Mouse (Mus musculus) adrenal gland, postnatal 36 days (tissue): Measurements from ENCODE around the gene Zdhhc4. TPM values are rescaled to one million over a fixed set of nuclear protein-coding genes. Genes with fewer than 3 reads are reported as not detected.

Experiments
- DNase-seq, 2 experiments: peaks; one replicate each; pipeline ENCODE4 v3.0.0; 2021; ENCODE audit warnings: mixed read lengths in 1 of 2
- long read RNA-seq, 2 experiments: library from polyadenylated mRNA; stranded (forward); transcript quantifications; one replicate each; pipeline ENCODE4 v2.0.0; 2021; ENCODE audit warnings: borderline sequencing depth in 2 of 2
- total RNA-seq, 2 experiments: library from RNA; stranded (reverse); gene quantifications; 2 replicates each; pipeline ENCODE4 v1.2.3; 2021

The Zdhhc4 gene
- 10 to 100 TPM; 54.7 to 60.4 TPM for total RNA-seq
- long read RNA-seq, experiment 1, transcript Zdhhc4-201 (8 exons, 1,364 nt) = major isoform, 36 of 87 reads
- long read RNA-seq, experiment 1, partial matches to known transcripts = 5 of 87 reads
- long read RNA-seq, experiment 1, other reads (novel, unspliced or antisense) = 43 of 87 reads
- long read RNA-seq, experiment 2, transcript Zdhhc4-201 (8 exons, 1,364 nt) = major isoform, 18 of 42 reads
- long read RNA-seq, experiment 2, partial matches to known transcripts = 0 of 42 reads
- long read RNA-seq, experiment 2, other reads (novel, unspliced or antisense) = 23 of 42 reads

GRCm38 (mm10) chr5:143328690-143329495 is at the start of gene Zdhhc4:
TSS of gene Zdhhc4 (minus strand) at chr5:143329256.
- peak; percentile 95 for DNase-seq

DNA sequence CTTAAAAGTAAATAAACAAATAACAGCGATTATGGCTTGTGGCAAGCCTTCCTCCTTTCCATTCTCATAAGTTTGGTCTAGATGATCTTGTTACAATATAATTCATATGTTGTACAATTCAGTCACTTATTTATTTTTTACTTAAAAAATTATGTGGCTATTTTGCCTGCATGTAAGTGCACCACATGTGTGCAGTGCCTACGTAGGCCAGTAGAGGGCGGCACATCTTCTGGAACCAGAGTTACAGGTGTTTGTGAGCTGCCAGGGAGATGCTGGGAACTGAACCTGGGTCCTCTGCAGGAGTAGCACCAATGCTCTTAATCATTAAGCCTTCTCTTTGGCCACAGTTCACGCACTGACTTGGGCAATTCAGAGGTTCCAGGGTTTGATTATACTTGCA is 47.1 kb upstream of the Zdhhc4 start:
- DNase-seq = no peak

GRCm38 (mm10) chr5:143375242-143375641 is 46.2 kb upstream of the Zdhhc4 start:
- DNase-seq = peak; percentile 72 to 79

DNA sequence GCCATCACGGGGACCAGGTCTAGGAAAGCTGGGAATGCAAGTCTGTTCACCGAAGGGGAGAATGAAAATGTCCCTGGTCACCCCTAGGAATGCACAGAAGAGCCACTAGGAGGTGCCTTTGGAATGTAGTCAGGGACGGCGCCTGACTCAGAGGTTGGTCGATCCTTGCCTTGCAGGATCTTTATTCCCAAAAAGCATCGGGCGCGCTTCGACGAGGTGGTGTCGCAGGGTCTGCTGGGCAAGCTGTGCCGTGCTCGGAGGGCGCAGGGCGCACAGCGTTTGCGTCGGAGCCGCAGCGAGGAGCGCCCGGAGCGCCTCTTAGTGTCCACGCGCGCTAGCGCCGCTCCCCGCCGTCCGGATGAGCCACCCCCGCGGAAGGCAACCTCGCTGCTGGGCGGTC is 43.8 kb upstream of the Zdhhc4 start:
- DNase-seq = peak in 1 of 2 experiments; percentile 35

- DNase-seq = no peak
These were observed 42.1 kb upstream of the Zdhhc4 start for GRCm38 (mm10) chr5:143371146-143371510.

GRCm38 (mm10) chr5:143370416-143371145 is 41.5 kb upstream of the Zdhhc4 start:
- no peak for DNase-seq

GRCm38 (mm10) chr5:143369611-143370255 is 40.7 kb upstream of the Zdhhc4 start:
- peak in 1 of 2 experiments; percentile 27 for DNase-seq

- no peak for DNase-seq
These were observed 38.9 kb upstream of the Zdhhc4 start for GRCm38 (mm10) chr5:143367931-143368330.

DNA sequence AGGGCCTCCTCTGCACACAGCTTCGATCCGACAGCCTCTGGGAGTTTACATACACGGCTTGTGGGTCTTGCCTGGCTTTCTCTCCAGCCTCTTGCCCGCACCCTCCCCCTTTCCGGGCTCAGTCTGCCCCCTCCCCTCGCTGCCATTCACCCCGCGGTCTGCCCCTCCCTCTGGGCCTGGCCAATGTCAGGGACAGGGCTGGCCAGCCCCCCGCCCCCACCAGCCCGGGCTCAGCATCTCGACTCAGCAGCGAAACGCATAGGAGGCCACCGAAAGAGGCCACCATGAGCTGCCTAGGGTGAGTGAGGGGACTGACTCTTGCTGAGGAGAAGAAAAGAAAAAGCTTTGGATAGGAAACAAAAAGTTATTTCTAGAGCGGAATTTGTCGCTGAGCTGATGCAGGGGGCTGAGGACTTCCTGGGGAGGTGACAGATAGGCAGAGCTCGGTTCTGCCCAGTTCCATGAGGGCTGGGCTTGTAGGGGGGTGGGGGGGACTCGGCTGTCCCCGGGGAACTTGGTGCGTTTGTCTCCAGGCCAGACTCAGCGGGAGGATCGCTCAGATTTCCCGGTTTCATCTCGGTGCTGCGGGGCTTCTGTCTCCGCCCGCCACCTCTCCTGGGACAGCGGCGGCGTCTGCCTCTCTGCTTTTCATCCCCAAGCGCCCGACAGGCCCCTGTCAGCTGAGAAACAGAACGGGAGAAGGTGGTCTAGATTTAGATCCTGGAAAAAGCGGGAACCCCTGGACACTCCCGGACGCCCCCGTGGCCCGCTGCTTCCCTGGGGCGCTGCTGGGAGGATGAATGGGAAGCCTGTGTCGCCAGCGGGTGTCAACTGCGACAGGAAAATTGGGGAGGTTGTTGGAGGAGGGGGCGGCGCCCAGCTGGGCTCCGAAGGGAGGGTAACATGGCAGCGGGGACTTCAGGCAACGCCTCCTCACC is 34.9 kb upstream of the Zdhhc4 start:
- DNase-seq = peak in 1 of 2 experiments; percentile 28

GRCm38 (mm10) chr5:143361428-143361827 is 32.4 kb upstream of the Zdhhc4 start:
- no peak for DNase-seq

DNA sequence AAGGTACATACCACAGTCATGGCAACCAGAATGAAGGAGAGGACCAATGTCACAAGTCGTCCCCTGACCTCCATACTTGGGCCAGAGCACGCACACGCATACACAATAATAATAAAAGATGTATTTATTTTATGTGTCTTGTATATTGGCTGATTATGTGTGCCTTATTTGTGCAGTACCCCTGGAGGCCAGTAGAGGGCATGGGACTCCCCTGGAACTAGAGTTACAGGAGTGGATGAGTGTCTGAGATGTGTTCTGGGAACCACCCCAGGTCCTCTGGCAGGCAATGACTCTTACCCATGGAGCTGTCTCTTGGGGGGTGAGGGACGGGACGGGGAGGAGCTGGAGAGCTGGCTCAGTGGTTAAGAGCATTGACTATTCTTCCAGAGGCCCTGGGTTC is 30.9 kb upstream of the Zdhhc4 start:
- DNase-seq = peak in 1 of 2 experiments; percentile 25

GRCm38 (mm10) chr5:143359263-143359662 is 30.2 kb upstream of the Zdhhc4 start:
- DNase-seq = no peak

GRCm38 (mm10) chr5:143357564-143357963 is 28.5 kb upstream of the Zdhhc4 start:
- DNase-seq = no peak

- DNase-seq = no peak
These were observed 27.8 kb upstream of the Zdhhc4 start, which contains the start of gene Grid2ip for GRCm38 (mm10) chr5:143356686-143357388. TSS of gene Grid2ip (plus strand) at chr5:143357338.

DNA sequence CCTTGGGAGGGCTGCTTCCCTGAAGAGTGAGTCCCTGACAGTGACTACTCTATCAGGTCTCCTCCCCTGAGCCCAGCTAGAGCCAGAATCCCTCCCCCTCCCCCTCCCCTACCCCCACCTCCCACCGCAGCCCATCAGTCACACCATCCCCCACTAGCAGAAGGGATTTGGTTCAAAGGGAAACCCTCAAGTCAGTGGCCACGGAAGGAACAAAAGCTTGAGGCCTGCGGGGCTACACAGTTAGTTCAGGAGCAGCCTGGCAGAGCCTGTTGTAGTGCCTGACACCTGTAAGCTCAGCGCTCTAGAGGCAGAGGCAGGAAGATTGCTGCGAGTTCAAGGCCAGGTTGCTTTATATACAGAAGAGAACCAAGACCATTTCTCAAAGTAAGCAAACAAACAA is 27.0 kb upstream of the Zdhhc4 start:
- no peak for DNase-seq

DNA sequence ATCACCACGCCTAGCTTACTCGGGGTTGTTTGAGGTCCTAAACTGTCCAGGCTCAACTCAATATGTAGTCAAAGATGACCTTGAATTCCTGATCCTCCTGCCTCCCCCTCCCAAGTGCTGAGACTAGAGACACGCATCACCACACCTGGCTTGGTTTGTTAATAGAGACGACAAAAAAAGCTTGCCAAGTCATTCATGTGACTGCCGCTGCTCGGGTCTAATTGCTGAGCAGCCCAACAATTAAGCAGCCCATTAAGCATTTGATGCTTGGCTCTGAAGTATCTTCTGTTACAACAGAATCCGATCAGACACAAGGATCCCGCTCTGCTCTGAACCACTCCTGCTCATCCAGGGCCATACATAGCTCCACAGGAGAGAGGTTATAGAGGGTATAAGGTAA is 17.3 kb upstream of the Zdhhc4 start:
- DNase-seq = no peak

- no peak for DNase-seq
These were observed 10.5 kb upstream of the Zdhhc4 start for GRCm38 (mm10) chr5:143339603-143340002.

DNA sequence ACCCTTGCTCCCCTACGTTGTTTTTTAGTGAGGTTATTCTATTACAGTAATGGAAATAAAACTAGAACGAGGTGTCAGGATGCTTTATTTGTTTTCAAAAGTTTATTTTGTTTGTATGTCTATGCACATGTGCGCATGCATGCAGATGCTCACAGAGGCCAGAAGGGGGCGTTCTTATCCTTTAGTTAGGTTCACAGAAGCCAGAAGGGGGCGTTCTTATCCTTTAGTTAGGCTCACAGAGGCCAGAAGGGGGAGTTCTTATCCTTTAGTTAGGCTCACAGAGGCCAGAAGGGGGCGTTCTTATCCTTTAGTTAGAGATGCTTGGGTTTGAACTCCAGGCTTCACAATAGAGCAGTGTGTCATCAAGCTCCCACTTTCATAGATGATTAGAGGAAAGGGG is 7.5 kb upstream of the Zdhhc4 start:
- no peak for DNase-seq

DNA sequence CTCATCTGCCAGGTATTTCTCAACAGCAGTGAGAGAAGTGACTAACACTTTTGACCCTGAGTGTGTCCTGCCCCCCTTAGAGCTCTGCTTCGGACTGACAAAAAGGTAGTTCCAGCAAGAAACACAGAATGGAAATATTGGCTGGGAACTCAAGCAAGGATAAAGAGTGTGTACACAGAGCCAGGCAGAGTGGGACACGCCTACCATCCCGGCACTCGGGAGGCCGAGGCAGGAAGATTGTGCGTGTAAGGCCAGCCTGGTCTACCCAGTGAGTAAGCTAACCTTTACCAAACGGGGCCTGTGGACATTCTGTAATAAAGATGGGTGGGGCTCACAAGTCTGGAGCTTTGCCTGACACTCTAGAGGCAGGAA is 6.0 kb upstream of the Zdhhc4 start:
- no peak for DNase-seq

DNA sequence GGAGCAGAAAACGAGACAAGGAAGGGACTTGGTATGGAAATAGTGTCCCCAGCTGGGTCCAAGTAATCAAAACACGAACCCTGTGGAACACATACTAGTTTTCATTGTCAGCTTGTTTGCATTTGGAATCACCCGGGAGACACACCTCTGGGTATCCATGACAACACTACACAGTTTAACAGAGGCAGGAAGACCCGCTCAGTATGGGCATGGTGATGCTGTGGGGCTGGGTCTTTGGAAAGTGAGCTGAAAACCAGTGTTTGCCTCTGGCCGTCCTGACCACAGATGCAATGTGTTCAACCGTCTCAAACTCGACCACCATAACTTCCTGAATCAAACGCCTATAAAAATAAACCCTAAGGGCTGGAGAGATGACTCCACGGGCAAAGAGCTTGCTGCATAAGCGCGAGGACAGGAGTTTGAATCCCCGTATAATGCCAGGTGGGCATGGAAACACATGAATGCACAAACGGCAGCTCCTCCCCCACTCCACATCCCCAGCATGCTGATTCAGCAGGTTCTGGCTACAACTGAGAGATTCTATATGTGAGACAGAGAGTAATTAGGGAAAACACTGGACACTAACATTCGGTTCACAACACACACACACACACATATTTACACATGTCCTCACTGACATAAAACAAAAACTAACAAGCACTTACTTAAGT is 5.5 kb upstream of the Zdhhc4 start:
- no peak for DNase-seq
